19 mouse cellular contexts compared by ENCODE assay signal in genomic region chr17:82877131-82877530, GRCm38 (mm10).
"Had no signal": no experiment of that assay in that cellular context is flagged by ENCODE, and none has a peak within 500 bp of the region (broad histone marks: within the 10 kb centered on the region; RNA-seq: fewer than 3 reads in every experiment).

No protein-coding gene starts in this region.

- H3K9ac ChIP-seq: limb, embryonic 13.5 days; liver, embryonic 14.5 days; liver, postnatal 0 days; lung, embryonic 14.5 days; midbrain, embryonic 12.5 days; midbrain, embryonic 15.5 days; neural tube, embryonic 12.5 days; neural tube, embryonic 15.5 days; stomach, embryonic 15.5 days had no signal

- ATAC-seq: intestine, postnatal 0 days; liver, postnatal 0 days; lung, postnatal 0 days; midbrain, embryonic 15.5 days had no signal

- H3K4me2 ChIP-seq: limb, embryonic 13.5 days; lung, embryonic 14.5 days; midbrain, embryonic 12.5 days; midbrain, embryonic 15.5 days; neural tube, embryonic 12.5 days; neural tube, embryonic 15.5 days; stomach, embryonic 15.5 days had no signal

- H3K27me3 ChIP-seq: limb, embryonic 13.5 days; midbrain, embryonic 12.5 days; midbrain, embryonic 15.5 days; neural tube, embryonic 12.5 days; neural tube, embryonic 15.5 days; stomach, embryonic 15.5 days had no signal

- H3K36me3 ChIP-seq: limb, embryonic 13.5 days; midbrain, embryonic 12.5 days; midbrain, embryonic 15.5 days; neural tube, embryonic 12.5 days; neural tube, embryonic 15.5 days; stomach, embryonic 15.5 days had no signal

- H3K4me3 ChIP-seq: limb, embryonic 13.5 days; midbrain, embryonic 12.5 days; midbrain, embryonic 15.5 days; neural tube, embryonic 12.5 days; neural tube, embryonic 15.5 days; stomach, embryonic 15.5 days had no signal

- H3K9me3 ChIP-seq: limb, embryonic 13.5 days; midbrain, embryonic 12.5 days; midbrain, embryonic 15.5 days; neural tube, embryonic 12.5 days; neural tube, embryonic 15.5 days; stomach, embryonic 15.5 days had no signal

- H3K4me1 ChIP-seq: limb, embryonic 13.5 days; midbrain, embryonic 12.5 days; midbrain, embryonic 15.5 days; neural tube, embryonic 12.5 days; neural tube, embryonic 15.5 days; stomach, embryonic 15.5 days had no signal

- H3K27ac ChIP-seq: limb, embryonic 13.5 days; liver, embryonic 14.5 days; macrophage; midbrain, embryonic 12.5 days; midbrain, embryonic 15.5 days; neural tube, embryonic 12.5 days; neural tube, embryonic 15.5 days; stomach, embryonic 15.5 days had no signal

- DNase-seq: kidney, adult 9 months; kidney, postnatal 36 days; left cerebral cortex, postnatal 4 days; liver, postnatal 0 days; lung, embryonic 14.5 days; retina, postnatal 1 day; right cerebral cortex, postnatal 25 days; spleen, adult 18-20 months; thymus, postnatal 25 days had no signal
